Mouse (Mus musculus): ENCODE measurements at regions not wholly inside any gene's neighbourhood (a gene's known extent, or its start where the extent isn't known, plus 50 kb on each side); places are given as distances from the start of the nearest gene placed in this dataset.

DNA sequence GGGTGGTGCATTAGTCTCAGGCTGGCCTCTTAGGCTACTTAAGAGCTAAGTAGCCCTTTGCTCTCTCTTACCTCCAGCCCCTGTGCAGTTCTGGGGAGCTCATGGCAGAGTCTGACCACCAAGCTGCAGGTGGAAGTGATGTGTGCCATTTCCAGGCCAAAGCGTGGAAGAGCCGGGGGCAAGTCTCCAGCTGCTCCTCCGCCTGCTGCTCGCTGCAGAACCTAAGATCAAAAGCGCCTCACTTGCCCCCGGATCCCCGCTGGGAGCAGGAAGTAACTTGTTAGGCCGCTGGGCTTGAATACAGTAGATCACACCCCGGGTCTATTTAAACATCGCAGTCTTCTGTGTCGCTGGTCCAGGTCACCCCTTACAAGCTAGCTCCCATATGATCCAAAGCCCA lies 246.8 kb upstream of the Prox1 start:
- TF ChIP-seq POLR2A (IDR thresholded peaks at IDR 0.05; ENCODE audit: control insufficient read depth, low read depth, low read length), result no peak
- no peak for TF ChIP-seq CTCF (IDR thresholded peaks at IDR 0.05; ENCODE audit: control insufficient read depth, insufficient read depth, insufficient replicate concordance, low read depth, low read length)
